Mouse (Mus musculus): ENCODE measurements at regions not wholly inside any gene's neighbourhood (a gene's known extent, or its start where the extent isn't known, plus 50 kb on each side); places are given as distances from the start of the nearest gene placed in this dataset.

- TF ChIP-seq POLR2A (IDR thresholded peaks at IDR 0.05; ENCODE audit: insufficient read depth, low read length): no peak
- TF ChIP-seq EP300 (IDR thresholded peaks at IDR 0.05; ENCODE audit: insufficient read depth, low read depth, low read length): no peak
- TF ChIP-seq CTCF (IDR thresholded peaks at IDR 0.05; ENCODE audit: low read depth, low read length): no peak
Measured at GRCm38 (mm10) chr3:42199206-42199605, 456.8 kb downstream of the D3Ertd751e start.

Data from ES-Bruce4 (cell line).